Mouse (Mus musculus): ENCODE measurements at regions not wholly inside any gene's neighbourhood (a gene's known extent, or its start where the extent isn't known, plus 50 kb on each side); places are given as distances from the start of the nearest gene placed in this dataset.

DNA sequence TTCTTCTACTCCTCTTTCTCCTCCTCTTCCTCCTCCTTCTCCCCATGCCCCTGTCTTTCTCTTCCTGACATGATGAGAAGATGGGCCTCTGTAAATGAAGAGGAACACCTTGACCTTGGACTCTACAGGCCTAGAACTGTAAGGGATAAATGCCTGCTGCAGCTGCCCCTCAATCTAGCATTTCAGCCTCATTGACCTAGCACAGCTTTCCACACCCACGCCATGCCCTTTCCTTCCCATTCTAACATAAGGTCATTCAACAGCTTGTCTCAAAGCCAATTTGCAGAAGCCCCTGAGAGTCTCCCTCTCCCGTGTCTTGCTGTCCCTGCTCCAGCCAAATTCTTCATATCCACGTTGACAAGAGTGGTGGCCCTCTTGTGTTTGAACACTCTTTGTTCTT, 63.8 kb upstream of the Dscam start:
- DNase-seq (ENCODE audit: low spot score in 2 of 2), result no peak

DNA sequence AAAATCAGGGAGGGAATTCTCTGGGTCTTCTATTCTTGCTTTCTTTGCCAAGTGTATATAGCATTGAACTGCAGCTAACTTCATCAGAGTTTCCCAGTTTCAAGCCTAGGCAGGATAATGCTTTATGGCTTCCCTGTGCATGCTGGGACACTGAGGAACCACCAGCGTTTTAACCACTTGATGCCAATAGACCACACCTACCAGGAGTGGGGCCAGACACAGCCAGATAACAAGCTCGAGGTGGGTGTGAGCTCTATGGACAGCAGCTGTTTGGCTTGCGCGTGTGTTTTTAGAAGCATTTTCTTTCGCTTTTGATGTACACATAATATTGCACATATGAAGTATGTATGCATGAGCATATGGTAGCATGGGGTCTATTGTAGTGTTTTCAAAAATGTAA, 69.1 kb upstream of the Dscam start:
- no peak for DNase-seq (ENCODE audit: low spot score in 2 of 2)

DNA sequence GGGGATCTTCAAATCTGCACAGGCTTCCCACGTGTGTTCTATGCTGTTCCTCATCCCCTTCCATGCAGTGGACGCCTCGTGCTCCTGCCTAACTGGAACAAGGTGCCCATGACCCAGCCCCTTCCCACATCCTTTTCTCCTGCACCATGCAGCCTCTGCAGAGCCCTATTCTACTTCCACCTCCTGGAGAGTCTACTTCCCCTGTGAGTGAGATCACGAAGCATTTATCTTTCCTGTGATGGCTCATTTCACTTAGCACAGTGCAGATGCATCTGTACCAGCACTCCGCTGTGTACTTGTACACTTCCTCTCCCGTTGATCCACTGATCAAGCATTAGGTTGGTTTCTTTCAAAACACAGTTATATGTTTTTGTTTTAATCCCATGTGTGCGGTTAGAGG, 69.5 kb upstream of the Dscam start:
- no peak for DNase-seq (ENCODE audit: low spot score in 2 of 2)

DNA sequence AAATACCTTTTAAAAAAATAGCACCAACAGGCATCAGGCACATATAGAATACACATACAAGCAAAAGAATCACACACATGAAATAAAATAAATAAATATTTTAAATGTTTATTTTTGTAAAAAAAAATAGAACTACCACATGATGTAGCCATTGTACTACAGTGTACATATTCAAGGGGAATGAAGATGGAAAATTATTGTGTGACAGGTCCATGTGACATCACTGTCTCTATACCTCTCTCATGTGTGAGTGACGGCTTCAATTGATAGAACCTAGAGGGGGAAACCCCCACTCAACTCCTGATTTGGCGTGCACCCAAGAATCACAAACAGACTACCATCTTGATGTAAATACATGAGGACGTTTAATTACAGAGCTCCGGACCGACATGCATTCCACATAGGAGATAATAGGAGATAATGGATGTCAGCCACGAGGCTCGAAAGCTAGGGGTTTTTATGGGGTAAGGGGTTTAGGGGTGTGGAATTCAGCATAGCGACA, 70.4 kb upstream of the Dscam start:
- DNase-seq (ENCODE audit: low spot score in 2 of 2), result no peak

DNA sequence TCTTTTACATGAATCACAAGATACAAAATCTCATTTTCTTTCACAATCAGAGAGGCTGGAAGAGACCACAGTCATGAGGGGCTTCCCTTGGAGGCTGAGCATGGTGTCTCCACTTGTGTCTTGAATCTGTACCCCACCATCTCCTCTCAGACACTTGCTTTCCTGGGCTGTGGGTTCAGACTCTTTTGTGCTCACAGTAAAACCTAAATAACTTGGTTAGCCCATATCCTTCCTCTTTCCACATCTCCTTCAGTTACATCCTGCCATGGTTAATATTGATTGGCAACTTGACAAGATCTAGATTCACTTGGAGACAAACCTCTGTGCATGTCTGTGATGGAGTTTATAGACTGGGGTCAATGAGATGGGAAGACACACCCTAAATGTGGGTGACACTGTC, 71.1 kb upstream of the Dscam start:
- no peak for DNase-seq (ENCODE audit: low spot score in 2 of 2)

DNA sequence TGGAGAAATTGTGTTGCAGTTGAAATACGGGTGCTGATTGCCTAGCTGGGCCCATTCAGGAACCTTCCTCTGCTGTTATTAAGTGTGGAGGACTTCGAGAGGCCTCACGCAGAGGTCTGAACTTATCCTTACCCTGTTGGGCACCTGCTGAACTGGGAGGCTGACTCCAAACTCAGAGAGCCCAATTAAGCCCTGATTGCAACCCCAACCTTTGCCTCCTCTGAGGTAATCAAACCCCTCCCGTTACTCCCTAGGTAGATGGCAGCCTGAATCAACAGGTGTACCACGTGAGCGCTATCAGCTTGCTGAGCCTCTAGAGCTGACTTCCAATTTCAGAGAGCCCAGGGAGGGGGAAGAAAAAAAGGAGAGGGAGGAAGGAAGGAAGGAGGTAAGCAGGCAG, 79.9 kb upstream of the Dscam start:
- no peak for DNase-seq (ENCODE audit: low spot score in 2 of 2)

DNA sequence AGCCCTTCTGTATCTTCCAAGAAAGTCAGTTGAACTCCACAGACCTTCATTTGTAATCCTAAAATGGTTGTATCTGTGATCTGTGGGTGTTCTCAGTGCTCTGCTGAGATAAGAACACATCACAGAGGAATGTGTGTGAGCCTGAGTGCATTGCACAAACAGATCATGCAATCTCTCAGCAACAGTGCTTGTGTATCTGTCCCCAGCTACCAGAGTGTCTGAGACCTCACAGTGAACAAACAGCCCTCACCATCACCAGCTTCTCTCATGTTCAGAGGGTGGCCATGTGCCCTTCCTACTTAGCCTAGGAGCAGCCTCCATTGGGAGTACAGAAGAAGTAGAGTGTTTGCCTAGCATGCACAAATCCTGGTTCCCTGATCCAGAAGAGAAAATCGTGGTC, 82.0 kb upstream of the Dscam start:
- no peak for DNase-seq (ENCODE audit: low spot score in 2 of 2)

DNA sequence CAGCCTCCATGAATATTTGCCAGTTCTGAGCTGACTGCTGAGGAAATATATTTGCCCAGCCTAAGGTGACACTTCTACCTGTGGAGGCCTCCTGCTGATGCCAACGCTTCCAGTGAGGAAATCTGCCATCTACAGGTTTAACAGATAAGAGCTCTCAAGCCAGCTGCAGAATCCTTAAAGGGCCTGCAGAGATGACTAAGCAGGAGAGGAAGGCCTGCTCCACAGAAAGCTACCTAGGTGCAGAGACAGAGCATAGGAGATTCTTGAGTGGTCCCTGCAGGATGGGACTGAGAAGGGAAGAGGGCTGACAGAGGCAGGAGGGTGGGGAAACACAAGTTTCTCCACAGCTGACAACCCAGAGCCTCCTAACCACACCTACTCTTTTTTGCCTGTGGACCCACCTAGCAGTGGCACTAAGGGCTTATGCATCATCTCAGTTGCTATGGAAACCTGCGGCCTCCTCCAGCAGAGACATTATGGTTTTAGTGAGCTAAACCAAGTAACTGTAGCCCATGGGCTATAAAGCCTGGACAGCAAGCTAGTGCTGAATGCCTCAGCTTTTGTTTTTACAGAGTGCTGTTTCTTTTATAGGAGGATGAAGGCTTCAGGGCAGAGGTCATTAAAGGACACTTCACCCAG, 82.6 kb upstream of the Dscam start:
- no peak for DNase-seq (ENCODE audit: low spot score in 2 of 2)

DNA sequence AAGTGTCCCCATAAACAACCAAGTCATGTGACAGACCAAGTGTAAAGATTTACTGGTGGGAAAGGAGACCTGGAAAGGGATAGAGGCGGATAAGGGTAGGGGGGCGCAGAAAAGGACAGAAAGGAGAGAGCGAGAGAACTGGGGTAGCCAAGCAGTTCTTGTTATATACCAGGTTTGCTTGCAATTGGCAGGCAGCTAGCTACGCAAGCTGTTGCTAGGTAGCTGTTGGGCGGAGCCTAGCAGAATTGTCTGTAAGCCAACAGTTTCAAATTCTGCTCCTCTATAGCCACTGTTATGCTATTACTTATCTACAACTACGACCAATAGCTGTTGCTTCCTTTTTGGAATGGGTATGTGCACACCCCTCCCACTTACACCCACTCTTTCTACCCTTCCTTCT, 88.3 kb upstream of the Dscam start:
- DNase-seq (ENCODE audit: low spot score in 2 of 2), result no peak

DNA sequence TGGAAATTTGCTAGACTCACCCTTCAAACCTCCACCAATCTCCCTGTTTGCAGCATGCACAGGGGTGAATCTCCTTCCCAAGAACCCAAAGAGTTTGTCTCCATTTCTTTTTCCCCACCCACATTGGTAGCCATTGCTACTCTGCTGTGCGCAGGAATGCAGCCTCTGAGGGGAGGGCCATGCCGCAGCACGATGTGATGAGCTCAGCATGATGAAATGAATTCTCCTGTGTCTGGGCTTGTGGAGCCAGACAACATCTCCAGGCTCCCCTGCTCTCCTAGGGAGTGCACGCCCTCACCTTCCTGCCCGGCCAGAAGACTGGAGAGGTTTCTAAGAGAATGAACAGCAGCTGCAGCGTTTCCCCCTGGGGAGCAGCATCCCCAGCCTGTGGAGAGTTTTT, 92.9 kb upstream of the Dscam start:
- DNase-seq (ENCODE audit: low spot score in 2 of 2), result no peak

DNA sequence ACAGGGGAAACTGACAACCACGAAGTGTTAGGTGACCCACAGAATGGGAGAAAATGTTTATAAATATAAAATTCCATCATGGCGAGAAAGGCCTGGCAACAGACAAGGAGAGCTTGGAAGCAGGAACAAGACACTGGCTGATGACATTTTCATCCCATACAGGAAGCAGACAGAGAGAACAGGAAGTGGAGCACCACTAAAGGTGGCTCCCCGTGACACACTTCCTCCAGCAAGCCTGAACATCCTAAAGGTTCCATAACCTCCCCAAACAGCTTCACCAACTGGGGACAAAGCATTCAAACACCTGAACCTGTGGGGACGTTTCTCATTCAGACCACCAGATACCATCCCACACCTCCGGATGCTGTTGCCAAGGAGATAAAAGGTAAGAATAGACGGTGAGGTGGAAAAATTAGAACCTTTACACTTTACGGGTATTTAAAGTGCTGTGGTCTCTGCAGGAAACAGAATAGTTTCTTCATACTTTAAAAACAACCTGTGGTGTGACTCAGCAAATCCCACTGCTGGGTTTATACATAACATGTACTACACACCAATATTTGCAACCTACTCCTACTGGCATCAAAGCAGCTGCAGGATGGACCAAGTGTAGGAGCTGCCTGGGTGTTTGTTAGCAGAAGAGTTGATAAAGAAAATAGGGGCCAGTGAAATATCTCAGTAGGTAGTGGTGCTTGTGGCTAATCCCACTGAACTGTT, 86.0 kb upstream of the Bace2 start:
- DNase-seq (ENCODE audit: low spot score in 2 of 2), result no peak

DNA sequence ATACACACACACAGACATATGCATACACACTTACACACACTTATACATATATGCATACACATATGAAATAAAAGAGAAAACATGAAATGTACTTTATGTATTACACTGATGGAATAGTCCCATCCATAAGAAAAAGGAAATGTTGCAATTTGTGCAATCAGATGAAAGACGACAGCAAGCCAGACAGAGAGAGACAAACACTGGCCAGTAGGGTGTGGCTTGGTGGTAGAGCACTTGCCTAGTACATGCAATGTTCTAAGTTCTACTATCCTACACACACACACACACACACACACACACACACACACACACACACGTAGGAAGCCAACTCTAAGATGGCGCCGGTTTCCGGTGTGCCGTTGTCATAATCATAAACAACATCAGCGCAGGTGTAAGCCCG, 85.3 kb upstream of the Bace2 start:
- no peak for DNase-seq (ENCODE audit: low spot score in 2 of 2)

DNA sequence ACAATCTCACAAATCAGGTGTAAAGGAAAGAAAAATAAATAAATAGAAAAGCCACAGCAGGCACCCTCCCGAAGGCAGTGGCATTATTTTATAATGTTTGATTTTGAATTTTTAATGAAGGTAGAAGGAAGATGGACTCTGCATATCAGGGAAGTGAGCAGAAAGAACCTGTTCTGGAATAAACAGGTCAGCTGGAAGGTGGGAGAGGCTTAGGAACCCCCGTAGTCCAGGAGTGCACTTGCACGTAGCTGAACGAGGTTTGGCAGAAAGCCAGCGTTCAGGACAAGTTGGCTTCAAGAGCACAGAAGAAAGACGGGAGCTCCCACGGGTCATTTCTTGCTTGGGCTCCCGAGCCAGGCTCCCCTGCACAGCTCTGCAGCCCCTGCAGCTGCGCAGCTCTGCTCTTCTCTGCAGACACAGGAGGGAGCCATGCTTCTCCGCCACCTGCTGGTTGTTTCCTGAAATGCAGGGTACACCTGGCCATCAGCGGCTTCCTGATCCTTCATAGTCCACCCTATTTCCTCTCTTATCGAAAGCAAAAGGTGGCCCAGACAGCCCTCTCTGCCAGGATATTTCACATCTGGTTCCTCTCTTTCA, 84.4 kb upstream of the Bace2 start:
- peak; percentile 66 to 69 for DNase-seq (ENCODE audit: low spot score in 2 of 2)

DNA sequence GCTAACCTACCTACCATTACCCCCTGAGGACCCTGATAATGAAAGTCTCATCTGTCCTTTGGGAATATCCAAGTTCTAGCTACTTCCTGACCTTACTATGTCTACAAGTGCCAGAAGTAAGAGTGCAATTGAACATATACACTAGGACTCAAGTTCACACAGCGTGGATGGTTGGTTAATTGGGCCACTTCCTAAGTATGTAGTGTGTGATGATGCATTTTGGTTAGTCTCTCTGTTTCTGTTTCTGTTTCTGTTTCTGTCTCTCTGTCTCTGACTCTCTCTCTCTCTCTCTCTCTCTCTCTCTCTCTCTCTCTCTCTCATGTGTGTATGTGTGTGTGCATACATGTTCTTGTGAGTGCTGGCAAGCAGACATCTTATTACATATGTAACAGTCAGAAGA, 77.6 kb upstream of the Bace2 start:
- no peak for DNase-seq (ENCODE audit: low spot score in 2 of 2)

DNA sequence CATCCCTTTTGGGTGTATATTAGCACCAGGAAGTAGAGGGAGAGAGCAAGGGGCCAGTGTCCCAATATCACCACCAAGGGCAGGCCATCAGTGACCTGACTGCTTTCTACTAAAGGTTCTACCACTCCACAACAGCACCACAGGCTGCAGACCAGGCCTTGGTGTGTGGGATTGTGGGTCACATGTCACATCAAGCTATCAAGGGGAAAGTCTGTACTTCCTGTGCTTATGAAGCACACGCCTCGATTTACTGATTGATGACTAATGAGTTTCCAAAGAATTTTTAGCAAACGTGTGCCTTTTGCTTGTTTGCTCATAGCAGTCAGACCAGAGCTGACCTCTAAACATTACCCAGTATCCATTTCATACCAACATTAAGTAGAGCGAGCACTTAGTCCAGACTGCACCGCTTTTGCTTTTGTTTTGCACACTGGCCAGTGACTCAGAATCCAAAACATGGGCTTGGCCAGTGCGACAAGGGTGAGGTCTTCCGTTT, 74.9 kb upstream of the Bace2 start:
- DNase-seq (ENCODE audit: low spot score in 2 of 2), result no peak

DNA sequence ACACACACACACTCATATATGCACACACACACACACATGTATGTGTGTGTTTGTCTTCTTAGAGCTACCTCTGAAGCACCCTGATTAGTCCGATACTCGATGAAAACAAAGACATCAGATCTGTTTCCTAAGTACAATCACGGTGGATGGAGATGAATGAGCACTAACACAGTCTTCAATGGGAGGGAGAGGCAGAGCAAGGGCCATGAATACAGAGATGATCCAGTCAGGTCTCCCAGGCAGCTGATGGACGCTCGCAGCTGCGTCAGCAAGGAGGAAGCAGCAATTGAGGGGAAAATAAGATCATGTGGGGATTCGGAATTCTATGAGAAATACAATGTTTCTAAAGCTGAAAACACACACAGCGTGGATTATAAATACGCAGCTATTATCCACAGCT, 73.6 kb upstream of the Bace2 start:
- DNase-seq (ENCODE audit: low spot score in 2 of 2), result no peak

DNA sequence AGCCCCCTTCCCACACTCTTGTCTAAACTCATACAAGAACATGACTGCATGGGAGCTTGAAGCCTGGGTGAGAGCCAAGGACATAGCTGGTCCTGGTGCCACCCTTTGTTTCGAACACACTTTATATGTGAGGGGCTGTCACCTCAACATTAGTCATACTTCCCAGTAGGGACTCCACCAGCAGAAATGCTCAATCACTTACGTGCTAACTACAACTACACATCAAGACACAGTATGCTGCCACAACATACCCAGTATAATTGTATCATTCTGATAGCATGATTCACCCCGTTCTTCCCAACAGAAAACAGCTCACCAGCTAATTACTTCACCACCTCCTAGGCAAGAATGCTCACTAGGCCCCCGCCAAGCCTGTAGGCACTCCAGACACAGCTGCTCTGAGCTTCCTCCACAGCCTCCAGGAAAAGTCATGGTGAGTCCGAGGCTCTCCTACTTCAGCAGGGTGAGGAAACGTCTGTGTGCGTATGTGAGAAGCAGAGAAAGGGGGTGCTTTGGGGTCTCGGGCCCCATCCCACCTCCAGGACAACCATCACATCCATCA, 70.6 kb upstream of the Bace2 start:
- DNase-seq (ENCODE audit: low spot score in 2 of 2), result no peak

DNA sequence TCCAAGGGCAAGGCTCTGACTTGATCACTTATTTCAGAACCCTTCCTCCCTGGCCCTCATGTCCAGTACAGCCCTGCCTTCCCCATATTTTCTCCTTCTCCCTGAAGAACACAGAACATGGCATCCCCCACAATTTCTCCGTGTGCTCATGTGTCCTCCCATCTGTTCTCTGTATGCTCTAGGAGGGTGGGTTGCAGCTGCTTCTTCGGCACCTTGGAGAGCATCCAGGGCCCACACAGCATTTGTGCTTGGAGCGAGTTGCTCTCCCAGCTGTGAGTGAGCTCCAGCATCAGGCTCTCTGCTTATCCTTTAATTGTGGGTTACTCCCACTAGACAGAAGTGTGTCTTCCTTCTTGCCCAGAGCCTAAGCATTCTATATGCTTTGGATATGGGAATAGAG, 69.8 kb upstream of the Bace2 start:
- DNase-seq (ENCODE audit: low spot score in 2 of 2), result no peak

DNA sequence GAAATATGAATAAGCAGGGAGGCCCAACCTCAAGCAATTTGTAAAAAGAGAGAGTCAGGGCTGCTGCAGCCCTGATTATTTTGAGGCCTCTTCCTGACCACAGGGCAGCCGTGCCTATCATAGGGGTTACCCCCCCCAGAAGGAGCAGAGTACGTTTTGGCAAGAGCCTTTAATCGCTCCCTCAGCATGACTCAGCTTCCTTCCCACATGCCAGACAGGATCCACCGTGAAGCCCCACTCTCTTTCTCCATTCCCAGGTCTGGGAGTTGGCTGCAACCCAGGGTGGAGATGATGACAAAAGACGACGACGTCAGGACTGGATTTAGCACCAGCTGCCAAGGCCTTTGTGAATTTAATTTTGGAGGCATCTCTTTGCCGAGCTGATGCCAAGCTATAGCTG, 67.9 kb upstream of the Bace2 start:
- peak; percentile 15 to 28 for DNase-seq (ENCODE audit: low spot score in 2 of 2)

DNA sequence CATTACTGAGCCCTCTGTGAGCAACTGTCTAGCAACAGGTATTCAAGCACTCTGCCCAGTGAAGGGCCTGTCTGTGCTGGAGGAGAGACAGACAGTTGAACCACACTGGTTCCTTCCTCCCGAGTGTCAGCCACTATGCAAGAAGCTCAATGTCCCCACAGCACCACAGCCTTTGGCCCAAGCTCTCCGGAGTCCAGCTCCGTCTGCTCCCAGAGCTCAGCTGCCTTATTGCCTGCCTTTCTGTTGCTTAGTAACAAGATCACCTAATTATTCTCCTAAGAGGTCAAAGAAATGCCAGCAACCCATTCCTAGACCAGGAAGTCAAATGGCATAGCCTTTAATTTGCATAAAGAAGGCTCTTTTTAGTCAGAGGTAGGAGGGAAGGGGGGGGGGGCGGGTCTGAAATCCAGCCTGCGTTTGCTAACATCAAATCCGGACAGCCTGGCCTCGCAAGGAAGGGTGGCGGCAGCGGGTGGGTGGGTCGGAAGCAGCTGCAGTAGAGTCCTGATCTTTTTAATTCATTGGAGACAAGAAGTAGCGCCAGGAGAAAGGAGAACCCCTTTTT, 64.0 kb upstream of the Bace2 start:
- no peak for DNase-seq (ENCODE audit: low spot score in 2 of 2)

DNA sequence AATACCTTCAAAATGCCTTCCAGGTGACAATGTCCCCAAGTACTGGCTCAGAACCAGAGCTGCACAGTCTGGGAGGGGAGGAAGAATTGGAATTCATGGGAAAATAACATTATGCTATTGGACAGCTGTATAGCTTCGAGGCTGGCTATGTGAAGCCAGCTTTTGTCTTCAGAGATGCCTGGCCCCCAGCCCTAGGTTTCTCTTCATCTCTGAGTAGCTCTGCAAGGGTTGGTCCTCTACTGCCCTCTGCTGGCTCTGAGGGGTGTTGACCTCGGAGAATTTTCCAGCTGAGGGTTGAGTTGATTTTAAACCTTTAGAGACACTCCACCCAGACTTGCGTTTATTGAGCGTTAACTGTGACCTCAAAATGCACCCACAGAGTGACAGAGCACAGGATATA, 63.3 kb upstream of the Bace2 start:
- DNase-seq (ENCODE audit: low spot score in 2 of 2), result peak; percentile 66 to 67

DNA sequence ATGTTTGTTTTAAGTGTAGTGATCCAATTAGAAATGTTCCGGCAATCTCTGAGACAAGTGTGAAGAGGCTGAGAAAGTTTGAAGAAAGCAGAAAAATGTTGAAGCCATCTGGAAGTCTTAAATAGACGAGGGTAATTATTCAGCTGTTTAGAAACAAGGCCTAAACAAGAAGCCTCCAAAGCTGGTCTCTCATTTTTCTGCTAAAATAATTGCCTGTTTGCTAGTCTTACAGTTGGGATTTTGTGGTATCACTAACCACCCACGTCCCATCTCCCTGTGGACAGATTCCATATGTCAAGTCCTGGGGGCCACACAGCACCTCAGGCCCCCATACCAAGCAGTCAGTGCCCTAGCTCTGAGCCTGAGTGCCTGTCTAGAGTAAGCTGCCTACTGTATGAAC, 59.4 kb upstream of the Bace2 start:
- no peak for DNase-seq (ENCODE audit: low spot score in 2 of 2)
